Mouse (Mus musculus): Measurements from ENCODE around the gene Ssxb5. TPM values are rescaled to one million over a fixed set of nuclear protein-coding genes. Genes with fewer than 3 reads are reported as not detected.
"Not testable (repeated sequence)": the region's sequence is repeated elsewhere in the genome, so short reads cannot be mapped to it uniquely, and the experiment has no call there.

Ssxb5 gene
- not detected in 2 replicates for polyA plus RNA-seq (2015; fragmentation: Nextera tagmentation; extraction: Ambion mirVana)

- not testable (repeated sequence) for H3K4me1 ChIP-seq; H3K36me3 ChIP-seq; H3K4me2 ChIP-seq; ATAC-seq (ENCODE audit: extremely low read depth, insufficient number of reproducible peaks, low FRiP score, low TSS enrichment); H3K27me3 ChIP-seq (replicated peaks); H3K9me3 ChIP-seq; H3K27ac ChIP-seq (replicated peaks); H3K4me3 ChIP-seq; H3K9ac ChIP-seq
- WGBS: 57% methylated on average over 4 of the region's 4 CpGs
Observed at GRCm38 (mm10) chrX:8803391-8803790, at the start of gene Ssxb5. TSS of gene Ssxb5 (plus strand) at chrX:8803691.

- Histone ChIP-seq H3K36me3 (no peaks in the 10 kb centered on the region), H3K4me3 (no peak overlapping the region)
Observed at GRCm38 (mm10) chrX:8832043-8832442, 28.6 kb downstream of the Ssxb5 start.

GRCm38 (mm10) chrX:8843694-8844093, 40.2 kb downstream of the Ssxb5 start, which contains the start of gene Gm6592:
TSS of gene Gm6592 (plus strand) at chrX:8843994.
- WGBS: 46% methylated on average over 1 of the region's 1 CpGs
- no peak for ATAC-seq (ENCODE audit: extremely low read depth, insufficient number of reproducible peaks, low FRiP score, low TSS enrichment)
- H3K4me2 ChIP-seq: no peak within 1 kb of the TSS
- no peak within 1 kb of the TSS for H3K4me3 ChIP-seq
- no peaks in the 10 kb centered on the region for H3K36me3 ChIP-seq
- H3K4me1 ChIP-seq: no peaks in the 10 kb centered on the region
- no peak within 1 kb of the TSS for H3K27ac ChIP-seq (replicated peaks)
- H3K9me3 ChIP-seq: no peaks in the 10 kb centered on the region
- H3K27me3 ChIP-seq (replicated peaks): no peaks in the 10 kb centered on the region
- no peak within 1 kb of the TSS for H3K9ac ChIP-seq

More at GRCm38 (mm10) chrX:8832043-8832442, 28.6 kb downstream of the Ssxb5 start:
- H3K9ac ChIP-seq: no peak overlapping the region
- no peaks in the 10 kb centered on the region for H3K9me3 ChIP-seq
- no peak overlapping the region for H3K4me2 ChIP-seq
- no peak overlapping the region for H3K27ac ChIP-seq (replicated peaks)
- H3K4me1 ChIP-seq: no peaks in the 10 kb centered on the region
- ATAC-seq (ENCODE audit: extremely low read depth, insufficient number of reproducible peaks, low FRiP score, low TSS enrichment): no peak
- H3K27me3 ChIP-seq (replicated peaks): no peaks in the 10 kb centered on the region

GRCm38 (mm10) chrX:8852486-8852885, 49.0 kb downstream of the Ssxb5 start:
- H3K4me3 ChIP-seq: no peak overlapping the region
- no peaks in the 10 kb centered on the region for H3K9me3 ChIP-seq
- 81% methylated on average over 10 of the region's 10 CpGs for WGBS
- no peak overlapping the region for H3K9ac ChIP-seq
- ATAC-seq (ENCODE audit: extremely low read depth, insufficient number of reproducible peaks, low FRiP score, low TSS enrichment): no peak
- no peaks in the 10 kb centered on the region for H3K36me3 ChIP-seq
- no peak overlapping the region for H3K27ac ChIP-seq (replicated peaks)
- H3K4me2 ChIP-seq: no peak overlapping the region
- no peaks in the 10 kb centered on the region for H3K27me3 ChIP-seq (replicated peaks)
- H3K4me1 ChIP-seq: no peaks in the 10 kb centered on the region

Other genes starting within 250 kb of the Ssxb5 start
- gene Ssxb3, start 211.9 kb upstream of the Ssxb5 start, polyA plus RNA-seq (2015; fragmentation: Nextera tagmentation; extraction: Ambion mirVana): not detected in 2 replicates
- not detected in 2 replicates for gene Ssxb8, start 112.8 kb upstream of the Ssxb5 start, polyA plus RNA-seq (2015; fragmentation: Nextera tagmentation; extraction: Ambion mirVana)
- gene Ssx9, start 55.3 kb upstream of the Ssxb5 start, polyA plus RNA-seq (2015; fragmentation: Nextera tagmentation; extraction: Ambion mirVana): not detected in 2 replicates
- gene Gm6592, start 40.3 kb downstream of the Ssxb5 start, polyA plus RNA-seq (2015; fragmentation: Nextera tagmentation; extraction: Ambion mirVana): not detected in 2 replicates
- not detected in 2 replicates for gene Gm5751, start 70.6 kb downstream of the Ssxb5 start, polyA plus RNA-seq (2015; fragmentation: Nextera tagmentation; extraction: Ambion mirVana)
- 1.5 and 2.0 TPM in 2 replicates for gene B630019K06Rik, start 88.7 kb downstream of the Ssxb5 start, polyA plus RNA-seq (2015; fragmentation: Nextera tagmentation; extraction: Ambion mirVana)
- gene Fthl17b, start 159.3 kb downstream of the Ssxb5 start, polyA plus RNA-seq (2015; fragmentation: Nextera tagmentation; extraction: Ambion mirVana): not detected in 2 replicates
- gene Fthl17c, start 172.9 kb downstream of the Ssxb5 start, polyA plus RNA-seq (2015; fragmentation: Nextera tagmentation; extraction: Ambion mirVana): not detected in 2 replicates
- not detected in 2 replicates for gene Fthl17d, start 183.1 kb downstream of the Ssxb5 start, polyA plus RNA-seq (2015; fragmentation: Nextera tagmentation; extraction: Ambion mirVana)
- not detected in 2 replicates for gene Fthl17e, start 229.8 kb downstream of the Ssxb5 start, polyA plus RNA-seq (2015; fragmentation: Nextera tagmentation; extraction: Ambion mirVana)

Measured in heart, embryonic 13.5 days (tissue).